32 mouse cellular contexts compared by ENCODE assay signal in genomic region chr7:123246504-123247084, GRCm38 (mm10). TPM values are rescaled to one million over a fixed set of nuclear protein-coding genes. Genes with fewer than 3 reads are reported as not detected.
A peak's percentile ranks its signal among the peaks of the same experiment; 100 is the strongest.
DNase-seq lines count a peak whose midpoint lies in the region; ATAC-seq lines count a peak whose summit lies in the region.
"Had no signal": no experiment of that assay in that cellular context is flagged by ENCODE, and none has a peak within 500 bp of the region (broad histone marks: within the 10 kb centered on the region; RNA-seq: fewer than 3 reads in every experiment).

No protein-coding gene starts in this region.

- no peak overlapping the region for H3K9ac ChIP-seq in intestine, embryonic 16.5 days (ENCODE audit: low read depth, low read length)
- no peak overlapping the region for H3K9ac ChIP-seq in liver, embryonic 15.5 days
- H3K9ac ChIP-seq in midbrain, embryonic 16.5 days (ENCODE audit: low read depth, low read length) = no peak overlapping the region
- H3K9ac ChIP-seq: heart, embryonic 12.5 days; hindbrain, embryonic 15.5 days; midbrain, embryonic 15.5 days; neural tube, embryonic 13.5 days; stomach, embryonic 15.5 days had no signal

- peak; percentile 73 for ATAC-seq in intestine, embryonic 16.5 days
- ATAC-seq in liver, embryonic 15.5 days (ENCODE audit: insufficient read depth) = peak; percentile 45; the same call in 1 of the 2 replicates
- ATAC-seq in megakaryocyte progenitor cell, adult 5-6 weeks (replicated peaks; ENCODE audit: poor library complexity) = peak; percentile 56
- ATAC-seq in midbrain, embryonic 16.5 days = no peak
- ATAC-seq: forebrain, embryonic 16.5 days; inflammation-experienced regulatory T-cells, adult 6 months; midbrain, embryonic 15.5 days had no signal

- H3K4me3 ChIP-seq in intestine, embryonic 16.5 days (ENCODE audit: low read length) = no peak overlapping the region
- no peak overlapping the region for H3K4me3 ChIP-seq in liver, embryonic 15.5 days (replicated peaks)
- no peak overlapping the region for H3K4me3 ChIP-seq in midbrain, embryonic 16.5 days (ENCODE audit: low read depth, low read length)
- H3K4me3 ChIP-seq: heart, adult 2 months; heart, embryonic 12.5 days; hindbrain, embryonic 15.5 days; midbrain, embryonic 10.5 days; midbrain, embryonic 15.5 days; myocyte; neural tube, embryonic 13.5 days; stomach, embryonic 15.5 days had no signal

- no peaks in the 10 kb centered on the region for H3K36me3 ChIP-seq in intestine, embryonic 16.5 days (ENCODE audit: control insufficient read depth, insufficient read depth, low read length)
- no peaks in the 10 kb centered on the region for H3K36me3 ChIP-seq in liver, embryonic 15.5 days (replicated peaks)
- H3K36me3 ChIP-seq in midbrain, embryonic 16.5 days (ENCODE audit: control insufficient read depth, insufficient read depth, low read length) = no peaks in the 10 kb centered on the region
- H3K36me3 ChIP-seq: heart, embryonic 12.5 days; hindbrain, embryonic 15.5 days; midbrain, embryonic 10.5 days; midbrain, embryonic 15.5 days; neural tube, embryonic 13.5 days; stomach, embryonic 15.5 days had no signal

- no peak overlapping the region for H3K4me2 ChIP-seq in intestine, embryonic 16.5 days (ENCODE audit: low read depth, low read length)
- H3K4me2 ChIP-seq in liver, embryonic 15.5 days = no peak overlapping the region
- H3K4me2 ChIP-seq in midbrain, embryonic 16.5 days (ENCODE audit: low read length) = no peak overlapping the region
- H3K4me2 ChIP-seq: heart, embryonic 12.5 days; hindbrain, embryonic 15.5 days; midbrain, embryonic 15.5 days; neural tube, embryonic 13.5 days; stomach, embryonic 15.5 days had no signal

- H3K9me3 ChIP-seq in intestine, embryonic 16.5 days (ENCODE audit: control insufficient read depth, low read length) = no peaks in the 10 kb centered on the region
- H3K9me3 ChIP-seq in liver, embryonic 15.5 days (replicated peaks) = no peaks in the 10 kb centered on the region
- H3K9me3 ChIP-seq in midbrain, embryonic 16.5 days (replicated peaks; ENCODE audit: control insufficient read depth, low read length, poor library complexity, severe bottlenecking) = no peaks in the 10 kb centered on the region
- H3K9me3 ChIP-seq: heart, embryonic 12.5 days; hindbrain, embryonic 15.5 days; midbrain, embryonic 10.5 days; midbrain, embryonic 15.5 days; neural tube, embryonic 13.5 days; stomach, embryonic 15.5 days had no signal

- H3K27me3 ChIP-seq in intestine, embryonic 16.5 days (replicated peaks; ENCODE audit: control insufficient read depth, insufficient read depth, low read length) = no peaks in the 10 kb centered on the region
- no peaks in the 10 kb centered on the region for H3K27me3 ChIP-seq in liver, embryonic 15.5 days
- no peaks in the 10 kb centered on the region for H3K27me3 ChIP-seq in midbrain, embryonic 16.5 days (ENCODE audit: control insufficient read depth, insufficient read depth, low read depth, low read length)
- H3K27me3 ChIP-seq: heart, embryonic 12.5 days; hindbrain, embryonic 15.5 days; midbrain, embryonic 15.5 days; neural tube, embryonic 13.5 days; stomach, embryonic 15.5 days had no signal

- H3K4me1 ChIP-seq in intestine, embryonic 16.5 days (ENCODE audit: control insufficient read depth, insufficient read depth, low read length) = peaks cover 5% of the 10 kb centered on the region
- H3K4me1 ChIP-seq in liver, embryonic 15.5 days (replicated peaks) = peaks cover 19% of the 10 kb centered on the region
- H3K4me1 ChIP-seq in midbrain, embryonic 16.5 days (ENCODE audit: control insufficient read depth, insufficient read depth, low read length) = no peaks in the 10 kb centered on the region
- H3K4me1 ChIP-seq: hindbrain, embryonic 15.5 days; midbrain, embryonic 10.5 days; midbrain, embryonic 15.5 days; neural tube, embryonic 13.5 days; stomach, embryonic 15.5 days had no signal

- DNase-seq in c-Kit-positive CD71-positive TER-119-positive erythroid progenitor cells, embryonic 14.5 days (ENCODE audit: low spot score) = peak; percentile 10
- no peak for DNase-seq in kidney, postnatal 36 days
- no peak for DNase-seq in natural killer cell, adult 2 months (ENCODE audit: low spot score in 2 of 2)
- no peak for DNase-seq in kidney, adult 18-20 months
- DNase-seq: adrenal gland, postnatal 14 days; B cell, adult 2 months; cerebellum, adult 18-20 months; cerebellum, postnatal 25 days; heart, adult 2 months; kidney, adult 9 months; kidney, postnatal 10 days; layer of hippocampus, adult 9-11 months; lung, postnatal 36 days; retina, postnatal 1 day; right cerebral cortex, postnatal 14 days had no signal

- peak overlapping the region; percentile 68 for H3K27ac ChIP-seq in intestine, embryonic 16.5 days (ENCODE audit: low read length)
- H3K27ac ChIP-seq in liver, embryonic 15.5 days (replicated peaks) = no peak overlapping the region
- no peak overlapping the region for H3K27ac ChIP-seq in midbrain, embryonic 16.5 days (ENCODE audit: low read length)
- H3K27ac ChIP-seq: heart, adult 2 months; hindbrain, embryonic 15.5 days; midbrain, embryonic 10.5 days; midbrain, embryonic 15.5 days; neural tube, embryonic 13.5 days; stomach, embryonic 15.5 days had no signal

- 36% methylated on average over 4 of the region's 4 CpGs for WGBS in intestine, embryonic 16.5 days
- WGBS in liver, embryonic 15.5 days (ENCODE audit: insufficient replicate concordance) = 18% methylated on average over 4 of the region's 4 CpGs
- WGBS in midbrain, embryonic 16.5 days = 69% methylated on average over 4 of the region's 4 CpGs

RNA-seq across cellular contexts. Expression of gene Slc5a11, which starts 32.0 kb away (rescaled TPM):
- polyA plus RNA-seq in intestine, embryonic 16.5 days (2015; fragmentation: Nextera tagmentation; extraction: Ambion mirVana) = 25.3 and 39.3 TPM in 2 replicates
- polyA plus RNA-seq in liver, embryonic 15.5 days (2015; fragmentation: Nextera tagmentation; extraction: Ambion mirVana) = 0.20 TPM in 2 replicates
- total RNA-seq in megakaryocyte progenitor cell, adult 5-6 weeks (2015) = 1.3 and 1.7 TPM in 2 replicates
- total RNA-seq in megakaryocyte progenitor cell, adult 5-6 weeks (2017) = 5.6 and 21.3 TPM in 2 replicates
- polyA plus RNA-seq in midbrain, embryonic 16.5 days (2015; fragmentation: Nextera tagmentation; extraction: Ambion mirVana) = 0.30 and 0.45 TPM in 2 replicates
- total RNA-seq: adrenal gland, postnatal 14 days; gastrocnemius, adult 8-10 months; gastrocnemius, postnatal 4 days; heart, adult 2 months had no signal
- polyA plus RNA-seq: embryonic facial prominence, embryonic 11.5 days; limb, embryonic 11.5 days; myocyte; neural tube, embryonic 13.5 days had no signal

Comparison
In these comparisons a context has a peak if more than half of its experiments do, and no peak if none do; other contexts are left out.
1. RNA of gene Slc5a11, which starts 32.0 kb away (polyA plus RNA-seq): 25.3 to 39.3 TPM in intestine, embryonic 16.5 days; 0.30 to 0.45 TPM in midbrain, embryonic 16.5 days and 0.20 TPM in liver, embryonic 15.5 days; every median in the first group is over 10 times any median in the second.